ENCODE assay signal across 9 mouse cellular contexts in the genomic region with DNA sequence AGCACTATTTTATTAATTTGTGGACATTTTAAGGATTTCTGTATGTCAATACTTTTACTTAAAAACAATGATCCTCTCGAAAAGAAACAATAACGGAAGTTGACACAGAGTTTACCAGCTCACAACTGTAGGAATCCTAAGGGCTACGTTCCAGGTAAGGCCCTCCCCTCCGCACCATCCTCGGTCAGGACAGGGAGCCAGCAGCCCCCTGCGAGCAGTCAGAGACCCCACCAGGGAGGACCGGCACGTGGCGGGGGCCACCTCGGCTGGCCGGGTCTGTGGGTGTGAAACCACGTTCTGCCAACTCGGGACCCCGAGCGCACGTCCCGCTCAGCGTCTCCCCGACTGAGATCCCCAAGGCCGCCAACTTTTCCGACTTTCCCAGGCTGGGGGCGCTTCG. TPM values are rescaled to one million over a fixed set of nuclear protein-coding genes. Genes with fewer than 3 reads are reported as not detected.
DNase-seq lines count a peak whose midpoint lies in the region; ATAC-seq lines count a peak whose summit lies in the region.
"Had no signal": no experiment of that assay in that cellular context is flagged by ENCODE, and none has a peak within 500 bp of the region (broad histone marks: within the 10 kb centered on the region; RNA-seq: fewer than 3 reads in every experiment).

No protein-coding gene starts in this region.

- peaks cover 17% of the 10 kb centered on the region for H3K36me3 ChIP-seq in forebrain, embryonic 10.5 days (replicated peaks)
- peaks cover 15% of the 10 kb centered on the region; the same call in 1 of the 2 replicates for H3K36me3 ChIP-seq in hindbrain, embryonic 14.5 days (replicated peaks; ENCODE audit: control insufficient read depth, insufficient read depth)
- H3K36me3 ChIP-seq in liver, embryonic 13.5 days: peaks cover 22% of the 10 kb centered on the region
- no peaks in the 10 kb centered on the region for H3K36me3 ChIP-seq in neural tube, embryonic 14.5 days (ENCODE audit: control insufficient read depth, insufficient read depth, low read length)

- H3K9me3 ChIP-seq in forebrain, embryonic 10.5 days: no peaks in the 10 kb centered on the region
- no peaks in the 10 kb centered on the region for H3K9me3 ChIP-seq in hindbrain, embryonic 14.5 days (ENCODE audit: control insufficient read depth, low read length)
- H3K9me3 ChIP-seq in liver, embryonic 13.5 days (replicated peaks): no peaks in the 10 kb centered on the region
- H3K9me3 ChIP-seq in neural tube, embryonic 14.5 days (ENCODE audit: control insufficient read depth, low read length): no peaks in the 10 kb centered on the region

- under 1% methylated on average over 20 of the region's 23 CpGs for WGBS in forebrain, embryonic 10.5 days
- 2% methylated on average over 15 of the region's 23 CpGs for WGBS in hindbrain, embryonic 14.5 days
- WGBS in liver, embryonic 13.5 days (ENCODE audit: insufficient replicate concordance): under 1% methylated on average over 19 of the region's 23 CpGs
- under 1% methylated on average over 16 of the region's 23 CpGs for WGBS in neural tube, embryonic 14.5 days

- H3K4me3 ChIP-seq in forebrain, embryonic 10.5 days: peak overlapping the region; percentile 79
- peak overlapping the region; percentile 69 for H3K4me3 ChIP-seq in hindbrain, embryonic 14.5 days (replicated peaks; ENCODE audit: low read length)
- H3K4me3 ChIP-seq in liver, embryonic 13.5 days (replicated peaks): peak overlapping the region; percentile 85
- H3K4me3 ChIP-seq in neural tube, embryonic 14.5 days (ENCODE audit: low read depth, low read length): peak overlapping the region; percentile 56

- peak overlapping the region; percentile 73 for H3K9ac ChIP-seq in hindbrain, embryonic 14.5 days
- H3K9ac ChIP-seq in liver, embryonic 13.5 days: peak overlapping the region; percentile 95
- peak overlapping the region; percentile 61; the same call in 1 of the 2 replicates for H3K9ac ChIP-seq in neural tube, embryonic 14.5 days (replicated peaks; ENCODE audit: low read depth, low read length)

- H3K4me2 ChIP-seq in hindbrain, embryonic 14.5 days (replicated peaks): peak overlapping the region; percentile 99
- peak overlapping the region; percentile 83 for H3K4me2 ChIP-seq in liver, embryonic 13.5 days
- H3K4me2 ChIP-seq in neural tube, embryonic 14.5 days (ENCODE audit: low read depth, low read length): peak overlapping the region; percentile 96

- H3K27me3 ChIP-seq in forebrain, embryonic 10.5 days (ENCODE audit: poor library complexity, severe bottlenecking): no peaks in the 10 kb centered on the region
- no peaks in the 10 kb centered on the region for H3K27me3 ChIP-seq in hindbrain, embryonic 14.5 days (ENCODE audit: control insufficient read depth, insufficient read depth, low read length)
- no peaks in the 10 kb centered on the region for H3K27me3 ChIP-seq in liver, embryonic 13.5 days
- H3K27me3 ChIP-seq in neural tube, embryonic 14.5 days (ENCODE audit: control insufficient read depth, insufficient read depth, low read length): no peaks in the 10 kb centered on the region

- peaks cover 12% of the 10 kb centered on the region for H3K4me1 ChIP-seq in forebrain, embryonic 10.5 days
- H3K4me1 ChIP-seq in hindbrain, embryonic 14.5 days (replicated peaks; ENCODE audit: control insufficient read depth, insufficient read depth, low read length): peaks cover 12% of the 10 kb centered on the region
- peaks cover 26% of the 10 kb centered on the region for H3K4me1 ChIP-seq in liver, embryonic 13.5 days (replicated peaks)
- H3K4me1 ChIP-seq in neural tube, embryonic 14.5 days (ENCODE audit: control insufficient read depth, insufficient read depth, low read length): peaks cover 6% of the 10 kb centered on the region

- DNase-seq in gastrocnemius, adult 18-20 months (ENCODE audit: low spot score): peak; percentile 20
- no peak for DNase-seq in gastrocnemius, adult 8-10 months (ENCODE audit: low spot score in 2 of 2)
- peak; percentile 45 for DNase-seq in adrenal gland, postnatal 14 days
- peak; percentile 16 for DNase-seq in forebrain, embryonic 10.5 days (ENCODE audit: extremely low spot score, low spot score)
- no peak for DNase-seq in hindbrain, embryonic 14.5 days (ENCODE audit: low spot score)
- peak; percentile 33 for DNase-seq in liver, embryonic 13.5 days
- no peak for DNase-seq in right cerebral cortex, adult 18-20 months

- peak overlapping the region; percentile 89 for H3K27ac ChIP-seq in forebrain, embryonic 10.5 days
- no peak overlapping the region for H3K27ac ChIP-seq in hindbrain, embryonic 14.5 days
- H3K27ac ChIP-seq in liver, embryonic 13.5 days: peak overlapping the region; percentile 91
- H3K27ac ChIP-seq in neural tube, embryonic 14.5 days (ENCODE audit: low read depth, low read length): no peak overlapping the region

- peak; percentile 8; the same call in 1 of the 2 replicates for ATAC-seq in hindbrain, embryonic 14.5 days (ENCODE audit: low FRiP score)
- ATAC-seq in liver, embryonic 13.5 days (ENCODE audit: low read depth): peak; percentile 13; the same call in 1 of the 2 replicates
- ATAC-seq in neural tube, embryonic 14.5 days (ENCODE audit: low read depth): peak; percentile 7; the same call in 1 of the 2 replicates

RNA-seq across cellular contexts. Expression of a gene that starts 0.6 kb away (rescaled TPM):
- total RNA-seq in gastrocnemius, adult 18-20 months (2021): 10 to 100 TPM; 49.9 to 51.1 TPM
- total RNA-seq in gastrocnemius, adult 8-10 months (2022): 10 to 100 TPM; 50.4 to 56.5 (median 54.1) TPM
- 57.9 and 63.1 TPM in 2 replicates for total RNA-seq in adrenal gland, postnatal 14 days (2021)
- 28.2 and 29.3 TPM in 2 replicates for polyA plus RNA-seq in forebrain, embryonic 10.5 days (2016; fragmentation: Nextera tagmentation; extraction: Ambion mirVana)
- polyA plus RNA-seq in hindbrain, embryonic 14.5 days (2014; fragmentation: Nextera tagmentation; extraction: Ambion mirVana): 19.7 and 22.6 TPM in 2 replicates
- 95.9 and 100 TPM in 2 replicates for polyA plus RNA-seq in liver, embryonic 13.5 days (2015; fragmentation: Nextera tagmentation; extraction: Ambion mirVana)
- polyA plus RNA-seq in neural tube, embryonic 14.5 days (2014; fragmentation: Nextera tagmentation; extraction: Ambion mirVana): 21.2 and 21.3 TPM in 2 replicates

RNA-seq across cellular contexts. Expression of a gene that starts 17.5 kb away (rescaled TPM):
- 1 to 10 TPM; 8.3 to 8.4 TPM for total RNA-seq in gastrocnemius, adult 18-20 months (2021)
- total RNA-seq in gastrocnemius, adult 8-10 months (2022): 10 to 100 TPM in 1 of 4 experiments, 1 to 10 TPM in 3; 7.3 to 10.4 (median 8.2) TPM
- 29.7 and 30.5 TPM in 2 replicates for total RNA-seq in adrenal gland, postnatal 14 days (2021)
- polyA plus RNA-seq in forebrain, embryonic 10.5 days (2016; fragmentation: Nextera tagmentation; extraction: Ambion mirVana): 25.9 and 26.1 TPM in 2 replicates
- 25.6 and 26.6 TPM in 2 replicates for polyA plus RNA-seq in hindbrain, embryonic 14.5 days (2014; fragmentation: Nextera tagmentation; extraction: Ambion mirVana)
- 11.2 and 14.4 TPM in 2 replicates for polyA plus RNA-seq in liver, embryonic 13.5 days (2015; fragmentation: Nextera tagmentation; extraction: Ambion mirVana)
- 24.5 and 26.6 TPM in 2 replicates for polyA plus RNA-seq in neural tube, embryonic 14.5 days (2014; fragmentation: Nextera tagmentation; extraction: Ambion mirVana)

RNA-seq across cellular contexts. Expression of a gene that starts 17.6 kb away (rescaled TPM):
- total RNA-seq in gastrocnemius, adult 18-20 months (2021): 1 to 10 TPM; 2.1 to 2.2 TPM
- total RNA-seq in gastrocnemius, adult 8-10 months (2022): 1 to 10 TPM; 1.6 to 2.2 (median 1.9) TPM
- 5.2 and 7.8 TPM in 2 replicates for total RNA-seq in adrenal gland, postnatal 14 days (2021)
- 5.1 and 5.7 TPM in 2 replicates for polyA plus RNA-seq in forebrain, embryonic 10.5 days (2016; fragmentation: Nextera tagmentation; extraction: Ambion mirVana)
- 7.2 and 9.8 TPM in 2 replicates for polyA plus RNA-seq in hindbrain, embryonic 14.5 days (2014; fragmentation: Nextera tagmentation; extraction: Ambion mirVana)
- 1.3 and 1.7 TPM in 2 replicates for polyA plus RNA-seq in liver, embryonic 13.5 days (2015; fragmentation: Nextera tagmentation; extraction: Ambion mirVana)
- polyA plus RNA-seq in neural tube, embryonic 14.5 days (2014; fragmentation: Nextera tagmentation; extraction: Ambion mirVana): 7.8 and 10.2 TPM in 2 replicates

RNA-seq across cellular contexts. Expression of a gene that starts 17.7 kb away (rescaled TPM):
- total RNA-seq in gastrocnemius, adult 18-20 months (2021): 1 to 10 TPM; 1.7 to 3.5 TPM
- total RNA-seq in gastrocnemius, adult 8-10 months (2022): 1 to 10 TPM; 1.8 to 3.7 (median 2.1) TPM
- 4.8 and 8.6 TPM in 2 replicates for total RNA-seq in adrenal gland, postnatal 14 days (2021)
- 11.2 and 12.5 TPM in 2 replicates for polyA plus RNA-seq in forebrain, embryonic 10.5 days (2016; fragmentation: Nextera tagmentation; extraction: Ambion mirVana)
- polyA plus RNA-seq in hindbrain, embryonic 14.5 days (2014; fragmentation: Nextera tagmentation; extraction: Ambion mirVana): 4.2 and 7.5 TPM in 2 replicates
- 5.3 and 5.9 TPM in 2 replicates for polyA plus RNA-seq in liver, embryonic 13.5 days (2015; fragmentation: Nextera tagmentation; extraction: Ambion mirVana)
- polyA plus RNA-seq in neural tube, embryonic 14.5 days (2014; fragmentation: Nextera tagmentation; extraction: Ambion mirVana): 6.9 and 7.7 TPM in 2 replicates

RNA-seq across cellular contexts. Expression of a gene that starts 18.1 kb away (rescaled TPM):
- total RNA-seq in gastrocnemius, adult 18-20 months (2021): not detected
- not detected for total RNA-seq in gastrocnemius, adult 8-10 months (2022)
- 0.67 TPM in 1 of 2 replicates, not detected in the other for total RNA-seq in adrenal gland, postnatal 14 days (2021)
- 0.42 TPM in 1 of 2 replicates, not detected in the other for polyA plus RNA-seq in forebrain, embryonic 10.5 days (2016; fragmentation: Nextera tagmentation; extraction: Ambion mirVana)
- 0.71 TPM in 1 of 2 replicates, not detected in the other for polyA plus RNA-seq in hindbrain, embryonic 14.5 days (2014; fragmentation: Nextera tagmentation; extraction: Ambion mirVana)
- 1.2 and 1.7 TPM in 2 replicates for polyA plus RNA-seq in liver, embryonic 13.5 days (2015; fragmentation: Nextera tagmentation; extraction: Ambion mirVana)
- polyA plus RNA-seq in neural tube, embryonic 14.5 days (2014; fragmentation: Nextera tagmentation; extraction: Ambion mirVana): 1.3 TPM in 1 of 2 replicates, not detected in the other
- total RNA-seq: left cerebral cortex, postnatal 25 days had no signal

Comparison
In these comparisons a context has a peak if more than half of its experiments do, and no peak if none do; other contexts are left out.
1. DNase-seq: peak in gastrocnemius, adult 18-20 months (single experiment), adrenal gland, postnatal 14 days (single experiment), forebrain, embryonic 10.5 days (single experiment) and liver, embryonic 13.5 days (single experiment); none in gastrocnemius, adult 8-10 months (0 of 2), hindbrain, embryonic 14.5 days (single experiment) and right cerebral cortex, adult 18-20 months (single experiment).
2. H3K27ac ChIP-seq: peak in forebrain, embryonic 10.5 days (single experiment) and liver, embryonic 13.5 days (single experiment); none in hindbrain, embryonic 14.5 days (single experiment) and neural tube, embryonic 14.5 days (single experiment).
3. Peak in every context shown above with its lines, with median percentiles within 50 percentile points of each other: H3K4me3 ChIP-seq, ATAC-seq, H3K4me2 ChIP-seq and H3K9ac ChIP-seq.